Mouse (Mus musculus) T-cell, adult 2 months (primary cell): ENCODE results near the gene Thsd4.
"Not testable (repeated sequence)": the region's sequence is repeated elsewhere in the genome, so short reads cannot be mapped to it uniquely, and the experiment has no call there.

Source experiments
- DNase-seq: peaks from one replicate; pipeline ENCODE4 v3.0.0; 2022; ENCODE audit warnings: low spot score

The Thsd4 gene

DNA sequence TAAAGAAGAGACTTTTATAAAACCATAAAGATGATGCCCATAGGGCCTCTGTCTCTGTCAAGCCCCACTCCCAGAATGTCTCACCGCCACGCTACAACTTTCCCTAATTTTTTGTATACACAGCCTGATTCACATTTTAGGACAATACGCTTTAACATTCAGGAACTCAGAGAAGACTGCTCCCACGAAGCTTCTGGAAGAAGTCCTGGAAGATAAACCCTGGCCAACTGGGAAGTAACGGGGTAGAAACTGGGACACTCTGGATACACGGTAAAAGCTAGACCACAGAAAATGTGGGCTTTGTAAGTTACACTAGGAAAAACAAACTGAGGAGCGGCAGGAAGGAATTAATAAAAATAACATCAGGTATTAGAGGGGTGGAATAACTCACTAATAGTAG is 318.7 kb downstream of the Thsd4 start:
- no peak for DNase-seq

DNA sequence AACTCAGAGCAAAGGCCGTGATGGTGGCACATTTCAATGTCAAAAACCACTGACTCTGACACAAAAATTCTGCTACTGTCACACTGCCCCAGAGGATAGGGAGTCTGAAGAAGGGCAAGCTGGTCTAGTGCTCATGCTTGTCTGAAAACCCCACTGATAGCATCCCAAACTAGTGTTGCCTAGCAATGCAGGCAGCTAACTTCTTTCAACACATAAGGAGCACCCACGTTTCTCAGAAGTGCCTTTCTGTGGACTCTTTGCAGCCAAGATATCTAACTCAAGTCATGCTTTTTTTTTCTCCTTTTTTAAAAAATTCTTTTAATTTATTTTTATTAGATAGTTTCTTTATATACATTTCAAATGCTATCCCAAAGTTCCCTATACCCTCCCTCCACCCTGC is 321.4 kb downstream of the Thsd4 start:
- no peak for DNase-seq

DNA sequence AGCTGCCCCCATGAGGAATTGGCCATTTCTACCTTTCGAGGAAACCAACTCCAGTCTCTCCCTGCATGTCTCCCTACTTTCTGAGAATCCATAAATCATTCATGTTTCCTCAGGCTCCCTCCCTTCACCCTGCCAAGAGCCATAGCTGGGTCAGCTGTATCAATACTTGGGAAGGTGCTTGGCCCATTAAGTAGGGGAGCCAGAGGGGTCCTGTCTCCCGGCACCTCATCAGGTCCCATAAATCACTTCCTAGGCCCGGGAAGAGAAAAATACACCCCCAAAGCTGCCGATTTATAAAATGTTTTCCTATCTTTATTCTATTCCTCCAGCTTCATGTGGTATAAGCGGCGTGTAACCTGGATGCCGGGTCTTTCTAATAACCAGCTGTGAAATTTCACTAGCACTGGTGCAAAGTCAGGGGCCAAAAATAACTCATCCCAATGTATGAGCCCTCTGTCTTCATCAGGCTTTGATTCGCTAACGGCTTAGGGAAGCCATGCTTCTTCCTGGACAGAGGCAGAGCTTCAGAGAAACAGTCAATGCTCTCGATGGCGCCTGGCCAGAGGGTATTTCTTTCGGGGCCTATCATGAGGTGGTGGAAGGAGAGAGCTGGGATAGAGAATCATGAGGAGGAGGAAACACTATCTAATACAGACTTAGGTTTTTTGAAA is 323.2 kb downstream of the Thsd4 start:
- DNase-seq: no peak

DNA sequence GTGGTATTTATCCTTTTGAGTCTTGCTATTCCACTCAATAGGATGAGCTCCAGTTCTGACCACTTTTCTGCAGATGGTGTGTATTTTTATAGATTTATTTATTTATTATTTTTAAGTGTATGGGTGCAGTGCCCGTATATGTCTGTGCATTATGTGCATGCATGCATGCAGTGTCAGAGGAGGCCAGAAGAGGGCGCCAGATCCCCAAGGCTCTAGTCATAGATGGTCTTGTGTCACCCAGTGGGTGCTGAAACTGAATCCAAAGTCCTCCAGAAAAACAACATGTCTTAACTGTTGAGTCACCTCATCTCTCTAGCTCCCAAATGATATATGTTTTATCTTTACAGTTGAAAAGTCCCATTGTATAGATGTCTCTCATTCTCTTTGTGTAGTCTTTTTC is 326.3 kb downstream of the Thsd4 start:
- no peak for DNase-seq

DNA sequence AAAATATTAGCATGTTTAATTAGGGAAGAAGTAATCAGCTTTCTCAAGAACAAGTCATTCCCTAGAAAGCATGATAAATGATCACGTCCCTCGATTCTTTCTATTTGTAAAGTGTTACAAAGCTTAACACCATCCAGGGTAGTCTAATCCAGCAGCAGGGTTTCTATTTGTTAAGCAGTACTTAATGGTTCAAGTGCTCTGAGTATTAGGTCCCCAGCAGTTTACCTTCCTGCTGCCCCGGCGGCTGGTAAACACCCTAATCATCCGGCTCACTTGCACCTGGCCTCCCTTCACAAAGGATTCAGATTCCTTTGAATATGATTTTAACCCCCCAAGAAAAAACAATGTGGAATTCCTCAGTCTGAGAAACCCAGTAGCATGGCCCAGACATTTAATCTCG is 326.9 kb downstream of the Thsd4 start:
- DNase-seq: no peak

DNA sequence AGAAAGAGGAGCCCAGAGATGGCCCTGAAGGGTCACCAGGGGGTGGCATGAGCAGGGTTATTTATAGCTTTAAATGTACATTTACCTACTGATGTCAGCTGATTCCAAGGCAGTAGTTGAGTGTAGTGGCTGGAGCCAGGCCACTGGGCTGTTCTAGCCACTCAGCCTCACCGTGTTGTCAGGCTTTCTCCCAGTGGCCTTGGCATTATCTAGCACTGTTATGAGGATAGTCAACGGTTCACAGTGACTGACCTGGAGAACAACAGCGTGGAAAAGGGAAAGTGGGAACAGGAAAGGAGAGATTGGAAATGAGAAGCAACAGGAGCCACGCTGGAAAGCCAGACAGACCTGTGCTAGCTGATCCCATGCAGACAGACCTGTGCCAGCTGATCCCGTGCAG is 329.5 kb downstream of the Thsd4 start:
- no peak for DNase-seq

DNA sequence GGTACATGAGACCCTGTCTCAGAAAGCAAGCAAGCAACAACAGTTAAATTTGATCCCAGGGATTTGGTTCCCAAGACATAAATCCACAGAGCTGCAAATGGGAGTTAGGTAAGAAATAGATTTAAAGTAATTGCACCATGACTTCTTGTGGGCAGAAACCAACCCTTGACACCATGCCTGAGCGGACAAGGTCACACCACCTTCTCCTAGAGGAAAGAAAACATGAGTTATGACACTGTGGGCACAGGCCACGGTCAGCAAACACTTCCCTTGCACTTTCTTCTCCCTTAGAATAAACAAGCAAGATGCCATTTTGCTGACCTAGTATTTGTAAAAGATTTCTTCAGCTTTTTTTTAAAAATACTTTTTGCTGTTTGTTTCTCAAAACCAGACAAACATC is 334.4 kb downstream of the Thsd4 start:
- DNase-seq: no peak

DNA sequence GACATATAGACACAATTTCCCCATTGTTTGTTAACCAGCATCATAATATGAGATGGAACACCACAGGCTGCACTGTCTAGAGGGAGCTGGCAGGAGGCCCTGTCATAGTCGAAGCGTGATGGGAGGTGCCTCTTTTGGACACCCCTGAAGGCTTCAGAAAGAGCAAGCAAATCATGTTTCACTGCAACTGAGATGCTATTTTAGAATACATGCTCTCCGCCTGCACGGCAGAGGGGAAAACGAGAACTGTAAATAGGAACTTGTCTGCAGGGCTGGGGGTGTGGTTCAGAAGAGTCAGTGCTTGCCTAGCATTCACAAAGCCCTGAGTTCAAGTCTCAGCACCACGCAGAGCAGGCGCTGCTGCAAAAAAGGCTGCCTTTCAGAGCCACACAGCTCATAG is 334.9 kb downstream of the Thsd4 start:
- no peak for DNase-seq

DNA sequence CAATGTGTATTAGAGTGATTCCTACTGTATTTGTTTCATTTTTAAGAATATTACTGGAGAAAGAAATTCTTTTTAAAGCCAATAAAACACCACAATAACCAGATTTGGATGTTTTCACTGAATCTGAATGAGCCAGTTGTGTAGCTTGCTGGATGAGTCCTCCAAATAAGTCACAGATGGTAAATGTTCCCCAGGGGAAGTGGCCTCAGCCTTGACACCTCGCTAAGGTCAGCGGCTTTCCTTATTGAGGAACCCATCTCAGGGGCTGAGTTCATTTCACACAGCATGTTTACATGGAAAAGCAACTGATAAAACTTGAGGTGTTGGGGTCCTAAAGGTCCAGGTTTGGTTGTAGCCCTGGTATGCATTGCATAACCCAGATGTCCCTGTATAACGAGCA is 337.8 kb downstream of the Thsd4 start:
- DNase-seq: no peak

DNA sequence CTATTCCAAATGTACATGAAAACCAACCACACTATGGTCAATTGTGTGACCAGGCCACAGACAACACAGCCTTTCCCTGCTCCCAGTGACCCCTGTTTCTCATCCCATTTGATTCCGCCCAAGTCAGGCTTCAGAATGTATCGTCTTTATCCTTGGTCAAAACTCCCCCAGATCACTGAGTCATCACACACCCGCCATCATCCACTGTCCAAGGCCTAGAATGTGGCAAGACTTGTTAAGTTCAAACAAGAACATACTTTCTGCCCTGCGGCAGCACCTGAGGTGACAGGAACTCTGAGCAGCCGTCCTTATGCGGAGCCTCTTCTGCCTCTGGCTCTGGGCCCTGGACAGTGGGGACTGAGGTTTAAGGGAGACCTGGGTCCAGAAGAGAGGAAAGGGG is 339.5 kb downstream of the Thsd4 start:
- no peak for DNase-seq

DNA sequence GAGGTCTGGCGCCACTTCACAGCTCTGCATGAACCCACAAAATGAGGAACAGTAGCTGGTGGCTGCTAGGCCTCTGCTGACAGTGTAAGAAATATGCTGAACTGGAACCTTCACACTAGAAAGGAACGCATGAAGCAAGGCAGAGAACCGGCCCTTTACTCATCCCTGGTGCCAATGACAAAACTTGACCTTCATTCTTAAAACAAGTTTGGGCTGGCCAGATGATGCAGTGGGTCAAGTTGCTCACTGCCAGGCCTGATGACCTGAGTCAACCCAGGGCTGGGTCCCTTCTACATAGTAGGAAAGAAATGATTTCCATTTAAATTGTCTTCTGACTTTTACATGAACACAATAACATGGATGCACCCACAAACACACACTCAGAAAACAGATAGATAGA is 340.9 kb downstream of the Thsd4 start:
- DNase-seq: no peak

DNA sequence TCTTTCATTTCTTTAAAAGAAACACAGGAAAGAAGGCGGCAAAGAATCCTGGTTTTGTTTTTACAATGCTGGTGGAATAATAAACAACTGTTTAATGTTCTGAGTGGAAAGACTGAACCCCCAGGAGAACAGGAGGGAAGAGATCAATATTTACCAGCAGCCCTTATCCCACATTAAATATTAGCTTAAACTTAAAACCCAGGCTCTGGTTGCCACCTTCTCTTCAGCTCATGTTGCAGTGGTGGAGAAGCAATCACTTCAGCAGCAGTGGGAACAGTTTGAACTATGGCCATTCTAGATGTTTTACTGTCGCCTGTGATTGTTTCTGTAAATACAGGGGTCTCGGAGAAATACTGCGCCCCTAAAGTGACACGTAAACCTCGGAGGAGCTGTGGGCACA is 341.7 kb downstream of the Thsd4 start:
- no peak for DNase-seq

DNA sequence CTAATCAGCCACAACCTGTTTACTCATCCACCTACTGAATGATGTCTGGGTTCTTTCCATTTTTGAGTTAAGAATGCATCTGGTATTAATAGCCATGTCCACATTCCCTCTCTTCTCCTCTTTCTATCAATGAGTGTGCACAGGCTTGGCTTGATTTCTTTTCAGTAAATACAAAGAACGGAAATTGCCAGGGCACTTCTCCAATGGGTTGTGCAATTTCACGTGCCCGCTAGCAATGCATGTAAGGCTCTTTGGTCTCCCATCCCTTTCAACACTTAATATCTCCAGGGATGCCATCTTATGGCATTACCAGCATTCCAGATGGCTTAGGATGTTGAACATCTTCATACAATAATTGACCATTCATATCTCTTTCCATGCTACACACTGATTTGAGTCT is 345.5 kb downstream of the Thsd4 start:
- no peak for DNase-seq

DNA sequence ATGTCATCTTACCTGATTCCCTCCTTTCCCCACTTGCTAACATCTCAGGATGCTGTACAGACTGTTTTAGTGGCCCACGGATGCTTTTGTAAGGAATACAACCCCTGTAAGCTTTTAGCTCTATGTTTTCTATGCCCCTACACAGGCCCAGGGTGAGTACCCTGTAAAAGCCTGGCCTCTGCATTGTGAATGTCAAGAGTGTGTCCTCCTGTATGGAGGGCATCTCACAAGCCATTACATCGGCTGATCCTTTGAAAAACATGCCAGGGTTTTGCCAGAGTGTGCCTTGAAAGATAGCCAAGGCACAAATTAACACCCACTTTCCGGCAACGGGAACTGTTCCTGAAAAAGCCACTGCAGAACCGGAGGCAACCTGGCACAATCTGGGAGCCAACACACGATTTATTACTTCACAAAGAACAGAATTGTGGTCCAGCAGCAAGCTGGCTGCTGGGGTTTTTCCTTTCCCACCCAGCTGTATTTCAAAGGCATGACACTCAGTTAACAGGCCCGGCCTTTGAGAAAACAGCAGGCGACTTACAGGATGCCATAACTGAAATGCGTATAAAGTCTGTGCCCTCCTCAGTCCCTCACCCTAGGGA is 349.3 kb downstream of the Thsd4 start:
- not testable (repeated sequence) for DNase-seq

DNA sequence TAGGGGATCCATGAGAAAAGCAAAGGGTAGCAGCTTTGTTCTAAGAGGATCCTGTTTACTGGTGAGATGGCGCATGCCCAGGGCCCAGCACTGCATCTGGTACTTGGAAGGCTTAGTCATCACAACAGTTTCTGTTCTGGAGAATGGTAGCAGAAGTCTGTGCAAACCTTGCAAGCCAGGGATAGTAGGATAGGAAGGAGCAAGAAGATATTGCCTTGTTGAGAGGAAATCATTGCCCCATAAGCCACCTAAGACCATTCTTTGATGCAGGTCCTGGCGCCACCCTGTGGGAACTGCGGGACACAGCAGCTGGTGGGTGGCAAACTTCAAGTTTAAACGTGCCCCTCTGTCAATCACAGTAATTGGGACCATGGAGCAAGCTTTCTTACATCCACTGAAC is 354.9 kb downstream of the Thsd4 start:
- DNase-seq: no peak

DNA sequence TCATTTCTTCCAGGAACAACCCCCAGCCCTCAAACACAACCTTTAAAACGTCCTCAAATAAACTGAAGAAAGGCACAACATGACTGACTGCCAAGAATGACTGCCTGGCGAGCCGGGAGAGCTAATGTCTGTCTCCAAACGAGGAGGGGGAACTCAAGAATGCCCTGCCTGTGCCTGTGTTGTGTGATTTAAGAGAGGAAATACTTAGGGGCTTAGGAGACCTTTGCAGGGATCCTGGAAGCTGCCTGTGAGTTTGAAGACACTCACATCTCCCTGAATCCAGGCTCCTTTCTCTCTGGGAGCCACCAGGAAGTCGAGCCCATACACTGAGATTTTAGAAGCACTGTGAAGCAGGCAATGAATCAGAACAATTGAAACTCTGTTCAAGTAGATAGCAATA is 361.0 kb downstream of the Thsd4 start:
- DNase-seq: no peak

DNA sequence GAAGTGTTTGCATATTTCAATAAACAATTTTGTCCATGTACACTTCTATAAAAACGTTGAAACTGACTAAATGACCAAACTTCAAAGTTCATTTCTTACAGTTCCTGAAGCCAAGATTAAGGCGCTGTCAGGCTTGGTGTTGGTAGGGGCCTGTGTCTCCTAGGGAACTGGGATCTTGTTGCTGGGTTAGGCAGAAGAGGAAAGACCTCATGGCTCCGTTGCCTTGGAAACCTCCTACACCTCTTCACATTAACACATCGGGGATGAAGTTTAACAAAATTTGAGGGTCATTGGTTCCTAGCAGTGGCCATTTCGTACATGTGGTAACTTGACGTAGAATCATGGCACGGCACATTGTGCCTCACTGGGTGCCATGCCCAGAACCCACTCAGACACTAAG is 361.7 kb downstream of the Thsd4 start:
- no peak for DNase-seq

DNA sequence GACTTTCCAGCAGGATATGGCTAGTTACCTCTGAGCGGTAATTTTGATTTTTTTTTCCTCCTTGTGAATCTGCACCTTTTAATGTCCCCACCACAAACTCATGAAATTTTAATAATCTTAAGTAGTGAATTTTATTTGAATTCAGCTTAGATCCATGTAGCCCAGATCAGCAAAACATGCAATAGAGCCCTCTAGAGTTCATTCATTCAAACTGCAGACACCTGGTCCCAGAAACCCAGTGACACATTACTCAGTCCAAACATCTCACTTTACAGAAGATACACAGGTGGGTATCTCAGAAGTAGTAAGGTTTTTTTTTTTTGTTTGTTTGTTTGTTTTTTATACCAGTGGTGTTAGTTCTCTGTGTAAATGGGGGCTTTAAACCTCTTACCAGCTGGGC is 368.9 kb downstream of the Thsd4 start:
- DNase-seq: no peak

DNA sequence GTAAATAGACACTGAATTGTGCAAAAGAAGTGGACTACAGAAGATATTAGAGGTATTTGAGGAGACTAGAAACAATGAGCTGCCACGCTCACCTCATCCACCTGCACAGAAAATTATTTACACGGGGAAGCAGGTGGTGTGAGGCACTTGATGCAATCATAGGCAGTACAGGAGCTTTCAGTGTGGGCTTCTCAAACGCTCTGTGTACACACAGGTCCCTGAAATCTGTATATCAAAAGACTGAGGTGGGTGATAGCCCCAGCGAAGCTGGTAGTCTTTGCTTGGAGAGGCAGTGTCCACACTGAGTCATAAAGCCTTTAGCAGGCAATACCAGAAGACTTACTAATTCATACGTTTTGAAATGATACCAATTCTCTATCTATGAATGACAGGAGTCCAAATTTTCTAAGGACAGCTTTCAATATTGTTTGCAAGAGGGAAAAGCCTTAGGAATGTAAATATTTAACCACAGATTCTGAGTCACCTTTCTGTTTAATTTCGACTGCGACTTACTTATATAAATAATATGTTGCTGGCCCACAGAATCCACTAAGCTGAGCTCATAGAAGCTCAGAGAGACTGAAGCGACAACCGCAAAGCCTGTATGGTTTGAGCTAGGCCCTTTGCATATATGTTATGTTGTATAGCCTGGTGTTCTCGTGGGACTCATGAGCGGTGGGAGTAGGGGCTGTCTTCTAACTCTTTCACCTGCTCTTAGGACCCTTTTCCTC is 369.8 kb downstream of the Thsd4 start:
- no peak for DNase-seq

DNA sequence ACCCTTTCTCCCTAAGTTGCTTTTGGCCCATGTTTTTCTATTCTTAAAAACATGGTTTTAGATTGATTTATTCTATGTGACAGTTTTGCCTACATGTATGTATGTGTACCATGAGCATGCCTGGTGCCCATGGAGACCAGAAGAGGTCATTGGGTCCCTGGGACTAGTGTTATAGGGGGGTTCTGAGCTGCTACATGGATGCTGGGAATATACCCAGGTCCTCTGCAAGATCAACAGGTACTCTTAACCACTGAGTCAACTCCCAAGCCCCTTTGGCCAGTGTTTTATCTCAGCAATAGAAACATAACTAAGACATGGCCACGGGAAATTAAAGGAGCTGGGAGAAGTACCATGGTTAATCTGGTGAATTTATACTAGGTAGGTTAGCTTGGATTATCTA is 371.3 kb downstream of the Thsd4 start:
- DNase-seq: no peak

DNA sequence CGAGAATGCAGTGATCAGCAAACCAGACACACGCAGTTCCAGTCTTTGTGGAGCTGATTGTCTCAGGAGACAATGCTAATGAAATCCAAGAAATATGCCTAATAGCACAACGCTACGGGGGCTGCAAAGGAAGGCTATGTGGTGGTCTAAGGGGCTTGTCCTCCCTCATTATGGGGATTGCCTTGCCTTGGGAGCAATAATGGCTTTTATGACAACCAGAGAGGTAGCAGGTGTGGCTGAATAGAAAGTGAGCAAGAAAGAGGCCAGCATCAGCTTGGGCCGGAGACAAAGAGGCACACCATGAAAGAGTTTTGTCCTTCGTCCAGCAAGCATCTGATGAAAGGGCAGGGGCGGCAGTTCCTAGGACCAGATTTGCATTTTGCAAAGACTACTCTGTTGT is 372.9 kb downstream of the Thsd4 start:
- no peak for DNase-seq

DNA sequence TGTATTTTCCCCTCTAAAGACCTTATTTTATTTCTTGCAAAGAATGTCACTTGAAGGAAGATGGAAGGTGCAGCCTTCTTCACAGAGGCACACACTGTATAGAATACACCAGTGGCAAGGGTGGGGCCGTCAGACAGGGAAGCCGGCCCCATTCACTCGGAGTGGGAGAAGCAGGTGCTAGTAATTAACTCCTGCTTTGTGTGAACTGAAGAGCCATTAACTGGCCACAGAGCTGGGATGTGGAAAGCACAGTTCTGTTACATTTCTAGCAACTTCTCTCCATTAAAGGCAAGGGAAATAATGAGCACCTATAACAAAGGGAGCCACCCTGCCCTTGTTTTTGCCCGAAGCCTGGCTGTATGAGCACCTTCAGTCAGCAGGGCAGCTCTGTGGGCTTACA is 374.4 kb downstream of the Thsd4 start:
- DNase-seq: no peak

DNA sequence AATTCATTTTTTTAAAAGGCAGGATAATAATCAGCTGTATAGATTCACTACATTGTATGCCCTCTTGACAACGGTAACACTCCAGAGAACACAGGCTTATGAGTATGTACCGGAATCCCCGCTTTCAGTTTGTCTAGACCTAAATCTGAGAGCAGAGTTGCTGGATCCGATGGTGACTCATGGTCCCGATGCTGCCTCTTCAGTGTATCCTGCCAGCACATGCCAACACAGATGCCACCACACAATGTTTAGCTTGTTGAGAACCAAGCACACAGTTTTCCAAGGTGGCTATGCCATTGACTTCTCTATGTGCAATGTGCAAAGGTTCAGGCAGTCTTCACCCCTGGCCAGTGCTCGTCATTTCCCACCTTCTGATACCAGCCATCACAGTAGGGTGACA is 378.0 kb downstream of the Thsd4 start:
- DNase-seq: no peak

DNA sequence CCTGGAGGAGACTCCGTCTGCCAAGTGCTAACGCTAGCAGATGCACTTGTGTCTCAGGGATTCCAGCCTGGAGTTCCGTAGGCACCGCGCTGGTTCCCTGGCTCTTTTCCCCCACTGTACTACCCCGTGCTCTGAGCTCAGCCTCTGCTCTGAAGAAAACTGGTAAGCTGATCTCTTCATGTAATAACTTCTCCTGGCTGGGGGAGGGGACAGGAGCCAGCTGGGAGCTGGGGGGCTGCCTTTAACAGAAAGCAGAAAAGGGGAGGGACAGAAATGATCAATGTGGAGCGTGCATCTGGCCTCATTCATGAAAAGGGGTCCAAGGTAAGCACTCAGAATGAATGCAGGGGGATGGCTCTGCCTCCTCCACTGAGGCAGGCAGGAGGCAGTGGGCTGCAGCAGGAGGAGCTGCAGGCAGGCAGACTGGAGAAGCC is 380.7 kb downstream of the Thsd4 start:
- no peak for DNase-seq
